Comparison of ENCODE assay signal across 32 mouse cellular contexts in genomic region chr7:133909833-133910375, GRCm38 (mm10).
A peak's percentile ranks its signal among the peaks of the same experiment; 100 is the strongest.
DNase-seq lines count a peak whose midpoint lies in the region; ATAC-seq and TF ChIP-seq lines count a peak whose summit lies in the region.
"Had no signal": no experiment of that assay in that cellular context is flagged by ENCODE, and none has a peak within 500 bp of the region (broad histone marks: within the 10 kb centered on the region; RNA-seq: fewer than 3 reads in every experiment).

No protein-coding gene starts in this region.

- no peaks in the 10 kb centered on the region; the same call in 1 of the 2 replicates for H3K4me1 ChIP-seq in intestine, embryonic 14.5 days (replicated peaks; ENCODE audit: control insufficient read depth, insufficient read depth, low read length)
- no peaks in the 10 kb centered on the region for H3K4me1 ChIP-seq in intestine, postnatal 0 days (replicated peaks; ENCODE audit: control insufficient read depth, insufficient read depth, low read length)
- H3K4me1 ChIP-seq in lung, postnatal 0 days (ENCODE audit: insufficient read depth, low read depth, low read length): no peaks in the 10 kb centered on the region
- H3K4me1 ChIP-seq: embryonic facial prominence, embryonic 10.5 days; embryonic facial prominence, embryonic 15.5 days; forebrain, embryonic 13.5 days; heart, embryonic 12.5 days; liver, embryonic 12.5 days; megakaryocyte, embryonic 14.5 days; midbrain, embryonic 13.5 days had no signal

- no peak overlapping the region for H3K9ac ChIP-seq in intestine, embryonic 14.5 days (ENCODE audit: low read length)
- H3K9ac ChIP-seq in intestine, postnatal 0 days (ENCODE audit: low read depth, low read length): no peak overlapping the region
- no peak overlapping the region for H3K9ac ChIP-seq in lung, postnatal 0 days (replicated peaks; ENCODE audit: low read depth)
- H3K9ac ChIP-seq: embryonic facial prominence, embryonic 15.5 days; forebrain, embryonic 13.5 days; heart, embryonic 12.5 days; hindbrain, embryonic 14.5 days; liver, embryonic 12.5 days; liver, postnatal 0 days; midbrain, embryonic 13.5 days had no signal

- TF ChIP-seq EP300 in lung, postnatal 0 days (IDR thresholded peaks at IDR 0.05): no peak

- peaks cover 5% of the 10 kb centered on the region; the same call in 1 of the 2 replicates for H3K36me3 ChIP-seq in intestine, embryonic 14.5 days (ENCODE audit: control insufficient read depth, insufficient read depth, low read length)
- H3K36me3 ChIP-seq in intestine, postnatal 0 days (ENCODE audit: control insufficient read depth, insufficient read depth): no peaks in the 10 kb centered on the region
- H3K36me3 ChIP-seq in lung, postnatal 0 days (ENCODE audit: insufficient read depth, low read length): no peaks in the 10 kb centered on the region
- H3K36me3 ChIP-seq: embryonic facial prominence, embryonic 10.5 days; heart, embryonic 12.5 days; midbrain, embryonic 13.5 days had no signal

- ATAC-seq in intestine, embryonic 14.5 days (replicated peaks; ENCODE audit: low FRiP score, low TSS enrichment, low read depth): no peak
- no peak for ATAC-seq in intestine, postnatal 0 days
- no peak for ATAC-seq in lung, postnatal 0 days
- ATAC-seq: forebrain, embryonic 13.5 days; liver, embryonic 12.5 days; liver, postnatal 0 days; midbrain, embryonic 13.5 days had no signal

- H3K27me3 ChIP-seq in intestine, embryonic 14.5 days (replicated peaks; ENCODE audit: control insufficient read depth, insufficient read depth, low read length): no peaks in the 10 kb centered on the region
- no peaks in the 10 kb centered on the region for H3K27me3 ChIP-seq in intestine, postnatal 0 days (replicated peaks; ENCODE audit: control insufficient read depth, insufficient read depth, low read length)
- H3K27me3 ChIP-seq in lung, postnatal 0 days (replicated peaks; ENCODE audit: insufficient read depth, low read length): no peaks in the 10 kb centered on the region
- H3K27me3 ChIP-seq: embryonic facial prominence, embryonic 15.5 days; forebrain, embryonic 13.5 days; heart, embryonic 12.5 days; liver, embryonic 12.5 days; megakaryocyte, embryonic 14.5 days; midbrain, embryonic 13.5 days had no signal

- 26% methylated on average over 7 of the region's 7 CpGs for WGBS in intestine, embryonic 14.5 days
- 31% methylated on average over 7 of the region's 7 CpGs for WGBS in intestine, postnatal 0 days
- 68% methylated on average over 7 of the region's 7 CpGs for WGBS in lung, postnatal 0 days

- peak; percentile 43 for DNase-seq in intestine, embryonic 14.5 days (ENCODE audit: low spot score)
- peak; percentile 25 for DNase-seq in testis, postnatal 10 days (ENCODE audit: low spot score)
- no peak for DNase-seq in testis, postnatal 14 days (ENCODE audit: low spot score)
- DNase-seq in mesoderm, embryonic 11.5 days (ENCODE audit: low read depth, low spot score): peak; percentile 62
- DNase-seq in c-Kit-positive CD71-positive TER-119-positive erythroid progenitor cells, embryonic 14.5 days (ENCODE audit: low spot score): no peak
- no peak for DNase-seq in lung, postnatal 0 days (ENCODE audit: low spot score)
- DNase-seq: adrenal gland, adult 2 months; B cell, adult 2 months; cerebellum, adult 8-10 months; cerebellum, postnatal 25 days; gastrocnemius, postnatal 25 days; heart, adult 18-20 months; kidney, adult 2 months; kidney, postnatal 14 days; left cerebral cortex, postnatal 4 days; liver, postnatal 0 days; lung, postnatal 4 days; right cerebral cortex, adult 18-20 months; spleen, adult 18-20 months; thymus, adult 2 months; thymus, postnatal 4 days had no signal

- H3K4me2 ChIP-seq in intestine, embryonic 14.5 days (ENCODE audit: low read length): no peak overlapping the region
- no peak overlapping the region for H3K4me2 ChIP-seq in intestine, postnatal 0 days (replicated peaks; ENCODE audit: low read depth)
- no peak overlapping the region for H3K4me2 ChIP-seq in lung, postnatal 0 days (replicated peaks; ENCODE audit: low read depth, low read length)
- H3K4me2 ChIP-seq: embryonic facial prominence, embryonic 15.5 days; forebrain, embryonic 13.5 days; heart, embryonic 12.5 days; hindbrain, embryonic 14.5 days; liver, embryonic 12.5 days; midbrain, embryonic 13.5 days had no signal

- no peak overlapping the region for H3K27ac ChIP-seq in intestine, embryonic 14.5 days (ENCODE audit: low read depth)
- no peak overlapping the region for H3K27ac ChIP-seq in intestine, postnatal 0 days (ENCODE audit: low read depth, low read length)
- H3K27ac ChIP-seq in lung, postnatal 0 days (ENCODE audit: low read length): no peak overlapping the region
- H3K27ac ChIP-seq: embryonic facial prominence, embryonic 10.5 days; embryonic facial prominence, embryonic 15.5 days; forebrain, embryonic 13.5 days; hindbrain, embryonic 14.5 days; layer of hippocampus, adult 2 months; left cerebral cortex, adult 2 months; liver, embryonic 12.5 days; midbrain, embryonic 13.5 days had no signal

- H3K4me3 ChIP-seq in intestine, embryonic 14.5 days (ENCODE audit: low read depth, low read length): no peak overlapping the region
- H3K4me3 ChIP-seq in intestine, postnatal 0 days (ENCODE audit: low read depth, low read length): no peak overlapping the region
- H3K4me3 ChIP-seq in lung, postnatal 0 days (ENCODE audit: low read depth, low read length): no peak overlapping the region
- H3K4me3 ChIP-seq: embryonic facial prominence, embryonic 10.5 days; embryonic facial prominence, embryonic 15.5 days; forebrain, embryonic 13.5 days; heart, embryonic 12.5 days; layer of hippocampus, adult 2 months; left cerebral cortex, adult 2 months; liver, embryonic 12.5 days; megakaryocyte, embryonic 14.5 days; midbrain, embryonic 13.5 days had no signal

- peaks cover 9% of the 10 kb centered on the region for H3K9me3 ChIP-seq in intestine, embryonic 14.5 days (ENCODE audit: control insufficient read depth, low read length)
- no peaks in the 10 kb centered on the region for H3K9me3 ChIP-seq in intestine, postnatal 0 days (ENCODE audit: control insufficient read depth)
- H3K9me3 ChIP-seq in lung, postnatal 0 days (ENCODE audit: low read length): no peaks in the 10 kb centered on the region; the same call in 1 of the 2 replicates
- H3K9me3 ChIP-seq: forebrain, embryonic 13.5 days; heart, embryonic 12.5 days; liver, embryonic 12.5 days had no signal

- no peak for TF ChIP-seq CTCF in intestine, postnatal 0 days (IDR thresholded peaks at IDR 0.05; ENCODE audit: low read depth)
- no peak for TF ChIP-seq CTCF in lung, postnatal 0 days (IDR thresholded peaks at IDR 0.05)

Comparison
In these comparisons a context has a peak if more than half of its experiments do, and no peak if none do; other contexts are left out.
1. DNase-seq: peak in intestine, embryonic 14.5 days (single experiment), testis, postnatal 10 days (single experiment) and mesoderm, embryonic 11.5 days (single experiment); none in testis, postnatal 14 days (single experiment), c-Kit-positive CD71-positive TER-119-positive erythroid progenitor cells, embryonic 14.5 days (single experiment) and lung, postnatal 0 days (single experiment).